Comparison of ENCODE assay signal across 9 mouse cellular contexts in the genomic region with DNA sequence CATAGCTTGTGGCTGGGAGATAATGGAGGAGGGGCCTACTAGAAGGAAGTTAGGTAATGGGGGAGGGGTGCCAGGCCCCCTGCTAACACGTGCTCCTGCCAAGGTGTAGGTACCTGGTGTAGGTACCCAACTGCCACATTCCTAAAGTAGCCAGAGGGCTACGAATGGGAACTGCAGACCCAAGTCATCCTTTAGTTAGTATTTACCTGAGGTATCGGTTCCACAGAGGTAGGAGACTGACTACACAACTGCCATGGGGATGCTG.
DNase-seq lines count a peak whose midpoint lies in the region; ATAC-seq and TF ChIP-seq lines count a peak whose summit lies in the region.
"Had no signal": no experiment of that assay in that cellular context is flagged by ENCODE, and none has a peak within 500 bp of the region (broad histone marks: within the 10 kb centered on the region; RNA-seq: fewer than 3 reads in every experiment).

No protein-coding gene starts in this region.

- no peak for TF ChIP-seq POLR2A in liver, adult 2 months (IDR thresholded peaks at IDR 0.05; ENCODE audit: extremely low read depth, insufficient read depth, low read length)

- DNase-seq in heart, embryonic 10.5 days (ENCODE audit: low spot score) = no peak
- DNase-seq in heart, adult 9 months (ENCODE audit: low spot score in 2 of 2) = no peak
- DNase-seq in liver, adult 2 months (ENCODE audit: extremely low read depth, low read depth, low spot score) = no peak
- no peak for DNase-seq in embryonic facial prominence, embryonic 14.5 days (ENCODE audit: low spot score)
- no peak for DNase-seq in right cerebral cortex, adult 2 months (ENCODE audit: low spot score in 2 of 2)
- DNase-seq: right cerebral cortex, postnatal 4 days had no signal

- H3K27me3 ChIP-seq in heart, embryonic 10.5 days (ENCODE audit: insufficient read depth, poor library complexity, severe bottlenecking) = no peaks in the 10 kb centered on the region
- no peaks in the 10 kb centered on the region for H3K27me3 ChIP-seq in liver, adult 2 months (ENCODE audit: control insufficient read depth, insufficient read depth, low read length)
- no peaks in the 10 kb centered on the region for H3K27me3 ChIP-seq in liver, embryonic 12.5 days (replicated peaks)
- no peaks in the 10 kb centered on the region for H3K27me3 ChIP-seq in embryonic facial prominence, embryonic 14.5 days (replicated peaks; ENCODE audit: control insufficient read depth, insufficient read depth, low read length)
- no peaks in the 10 kb centered on the region for H3K27me3 ChIP-seq in limb, embryonic 13.5 days

- peaks cover 56% of the 10 kb centered on the region for H3K4me1 ChIP-seq in heart, embryonic 10.5 days
- H3K4me1 ChIP-seq in liver, adult 2 months (ENCODE audit: control insufficient read depth, insufficient read depth, low read length) = peaks cover 14% of the 10 kb centered on the region
- peaks cover 35% of the 10 kb centered on the region for H3K4me1 ChIP-seq in liver, embryonic 12.5 days
- H3K4me1 ChIP-seq in embryonic facial prominence, embryonic 14.5 days (ENCODE audit: control insufficient read depth, insufficient read depth, low read length) = peaks cover 47% of the 10 kb centered on the region
- peaks cover 86% of the 10 kb centered on the region for H3K4me1 ChIP-seq in limb, embryonic 13.5 days

- H3K36me3 ChIP-seq in heart, embryonic 10.5 days = peaks cover 13% of the 10 kb centered on the region; the same call in 1 of the 2 replicates
- H3K36me3 ChIP-seq in liver, adult 2 months (ENCODE audit: control insufficient read depth, insufficient read depth, low read length) = peaks cover 10% of the 10 kb centered on the region; the same call in 1 of the 2 replicates
- H3K36me3 ChIP-seq in liver, embryonic 12.5 days = peaks cover 12% of the 10 kb centered on the region
- H3K36me3 ChIP-seq in embryonic facial prominence, embryonic 14.5 days (ENCODE audit: control insufficient read depth, insufficient read depth, low read length) = peaks cover 11% of the 10 kb centered on the region
- peaks cover 40% of the 10 kb centered on the region for H3K36me3 ChIP-seq in limb, embryonic 13.5 days

- 81% methylated on average over 3 of the region's 3 CpGs for WGBS in heart, embryonic 10.5 days
- 91% methylated on average over 3 of the region's 3 CpGs for WGBS in liver, adult 2 months
- 74% methylated on average over 3 of the region's 3 CpGs for WGBS in liver, embryonic 12.5 days (ENCODE audit: insufficient replicate concordance)
- whole genome bisulfite sequencing in embryonic facial prominence, embryonic 14.5 days = 79% methylated on average over 3 of the region's 3 CpGs
- 87% methylated on average over 3 of the region's 3 CpGs for WGBS in limb, embryonic 13.5 days

- no peak for TF ChIP-seq CTCF in liver, adult 2 months (IDR thresholded peaks at IDR 0.05; ENCODE audit: low read depth, low read length)

- no peaks in the 10 kb centered on the region for H3K9me3 ChIP-seq in heart, embryonic 10.5 days
- no peaks in the 10 kb centered on the region for H3K9me3 ChIP-seq in liver, embryonic 12.5 days (replicated peaks)
- H3K9me3 ChIP-seq in embryonic facial prominence, embryonic 14.5 days (ENCODE audit: control insufficient read depth, low read length) = no peaks in the 10 kb centered on the region
- H3K9me3 ChIP-seq in limb, embryonic 13.5 days = no peaks in the 10 kb centered on the region

- peaks cover 18% of the 10 kb centered on the region; the same call in 1 of the 2 replicates for H3K79me2 ChIP-seq in liver, adult 2 months (ENCODE audit: control insufficient read depth, insufficient read depth, low read length)

- H3K4me2 ChIP-seq in liver, embryonic 12.5 days = no peak overlapping the region
- no peak overlapping the region for H3K4me2 ChIP-seq in embryonic facial prominence, embryonic 14.5 days (ENCODE audit: low read depth, low read length)
- H3K4me2 ChIP-seq in limb, embryonic 13.5 days (replicated peaks) = no peak overlapping the region

- H3K27ac ChIP-seq in heart, embryonic 10.5 days = peak overlapping the region; percentile 44; the same call in 1 of the 2 replicates
- peak overlapping the region; percentile 41 for H3K27ac ChIP-seq in liver, adult 2 months (replicated peaks; ENCODE audit: insufficient read depth, low read depth, low read length)
- no peak overlapping the region for H3K27ac ChIP-seq in liver, embryonic 12.5 days
- peak overlapping the region; percentile 63 for H3K27ac ChIP-seq in embryonic facial prominence, embryonic 14.5 days (replicated peaks; ENCODE audit: low read depth, low read length)
- peak overlapping the region; percentile 75 for H3K27ac ChIP-seq in limb, embryonic 13.5 days

- H3K9ac ChIP-seq in liver, adult 2 months (ENCODE audit: low read depth, low read length) = no peak overlapping the region
- no peak overlapping the region for H3K9ac ChIP-seq in liver, embryonic 12.5 days
- no peak overlapping the region for H3K9ac ChIP-seq in embryonic facial prominence, embryonic 14.5 days (ENCODE audit: low read depth, low read length)
- no peak overlapping the region for H3K9ac ChIP-seq in limb, embryonic 13.5 days

- no peak overlapping the region for H3K4me3 ChIP-seq in heart, embryonic 10.5 days
- no peak overlapping the region for H3K4me3 ChIP-seq in liver, adult 2 months (ENCODE audit: insufficient read depth, low read depth, low read length)
- H3K4me3 ChIP-seq in liver, embryonic 12.5 days = no peak overlapping the region
- no peak overlapping the region for H3K4me3 ChIP-seq in embryonic facial prominence, embryonic 14.5 days (ENCODE audit: low read depth, low read length)
- H3K4me3 ChIP-seq in limb, embryonic 13.5 days = no peak overlapping the region

- no peak for ATAC-seq in liver, embryonic 12.5 days
- ATAC-seq in embryonic facial prominence, embryonic 14.5 days (ENCODE audit: low read depth) = no peak; the same call in 1 of the 2 replicates
- no peak for ATAC-seq in limb, embryonic 13.5 days (ENCODE audit: low FRiP score, low read depth)
- no peak for ATAC-seq in frontal cortex, adult (ENCODE audit: low TSS enrichment)
